Mouse (Mus musculus): ENCODE measurements around the gene Slc9a7. TPM values are rescaled to one million over a fixed set of nuclear protein-coding genes. Genes with fewer than 3 reads are reported as not detected.

Gene Slc9a7
- polyA plus RNA-seq (2014; fragmentation: Illumina TruSeq; extraction: RNeasy Lipid Tissue Mini Kit (QIAGEN cat#74804); ENCODE audit: low read depth, low replicate concordance), result 26.1 TPM

GRCm38 (mm10) chrX:20291282-20292039 is at the start of gene Slc9a7:
Slc9a7 (minus strand) TSS chrX:20291807.

GRCm38 (mm10) chrX:20059381-20059971 is 232.1 kb downstream of the Slc9a7 start, which contains the start of gene Chst7:
Chst7 (plus strand) TSS chrX:20059560.

Other genes with a start within 250 kb of the Slc9a7 start
- 0.52 TPM for gene Chst7, start 232.2 kb downstream of the Slc9a7 start, polyA plus RNA-seq (2014; fragmentation: Illumina TruSeq; extraction: RNeasy Lipid Tissue Mini Kit (QIAGEN cat#74804); ENCODE audit: low read depth, low replicate concordance)
- gene Rp2, start 72.7 kb upstream of the Slc9a7 start, polyA plus RNA-seq (2014; fragmentation: Illumina TruSeq; extraction: RNeasy Lipid Tissue Mini Kit (QIAGEN cat#74804); ENCODE audit: low read depth, low replicate concordance), result 55.2 TPM
- gene Jade3, start 133.9 kb upstream of the Slc9a7 start, polyA plus RNA-seq (2014; fragmentation: Illumina TruSeq; extraction: RNeasy Lipid Tissue Mini Kit (QIAGEN cat#74804); ENCODE audit: low read depth, low replicate concordance), result 12.6 TPM

Measured in adrenal gland, adult 10 weeks (tissue).